Mouse (Mus musculus) B cell, adult 2 months (primary cell): ENCODE results near the gene Sh3bp4.

Experiments
- DNase-seq, 2 experiments: peaks; one replicate each; pipeline ENCODE4 v3.0.0; 2022

Sh3bp4 gene

GRCm38 (mm10) chr1:89094416-89094815 is 24.2 kb downstream of the Sh3bp4 start:
- DNase-seq, result no peak

GRCm38 (mm10) chr1:89095642-89096424 is 25.6 kb downstream of the Sh3bp4 start:
- DNase-seq, result no peak

GRCm38 (mm10) chr1:89102231-89103003 is 32.2 kb downstream of the Sh3bp4 start:
- DNase-seq, result no peak

- no peak for DNase-seq
Observed at GRCm38 (mm10) chr1:89103004-89103263, 32.7 kb downstream of the Sh3bp4 start.

GRCm38 (mm10) chr1:89103505-89103904 is 33.3 kb downstream of the Sh3bp4 start:
- no peak for DNase-seq

GRCm38 (mm10) chr1:89104066-89104765 is 34.0 kb downstream of the Sh3bp4 start:
- no peak for DNase-seq

GRCm38 (mm10) chr1:89105891-89106830 is 35.9 kb downstream of the Sh3bp4 start:
- DNase-seq, result no peak

- DNase-seq, result no peak
Observed at GRCm38 (mm10) chr1:89107466-89107865, 37.3 kb downstream of the Sh3bp4 start.

- DNase-seq, result no peak
Observed at GRCm38 (mm10) chr1:89108340-89108896, 38.2 kb downstream of the Sh3bp4 start.

- no peak for DNase-seq
Observed at GRCm38 (mm10) chr1:89109767-89110166, 39.6 kb downstream of the Sh3bp4 start.

- no peak for DNase-seq
Observed at GRCm38 (mm10) chr1:89110767-89111534, 40.7 kb downstream of the Sh3bp4 start.

GRCm38 (mm10) chr1:89112544-89112943 is 42.3 kb downstream of the Sh3bp4 start:
- DNase-seq, result no peak

- no peak for DNase-seq
Observed at GRCm38 (mm10) chr1:89113731-89114130, 43.5 kb downstream of the Sh3bp4 start.

GRCm38 (mm10) chr1:89117062-89117461 is 46.8 kb downstream of the Sh3bp4 start:
- no peak for DNase-seq

GRCm38 (mm10) chr1:89118076-89118475 is 47.9 kb downstream of the Sh3bp4 start:
- DNase-seq, result no peak

- DNase-seq, result no peak
Observed at GRCm38 (mm10) chr1:89118836-89119235, 48.6 kb downstream of the Sh3bp4 start.

- DNase-seq, result no peak
Observed at GRCm38 (mm10) chr1:89120290-89120689, 50.1 kb downstream of the Sh3bp4 start.

GRCm38 (mm10) chr1:89121466-89121865 is 51.3 kb downstream of the Sh3bp4 start:
- DNase-seq, result no peak

- DNase-seq, result no peak
Observed at GRCm38 (mm10) chr1:89122376-89122775, 52.2 kb downstream of the Sh3bp4 start.

- DNase-seq, result no peak
Observed at GRCm38 (mm10) chr1:89124076-89124475, 53.9 kb downstream of the Sh3bp4 start.

GRCm38 (mm10) chr1:89127163-89127562 is 56.9 kb downstream of the Sh3bp4 start:
- no peak for DNase-seq

- DNase-seq, result no peak
Observed at GRCm38 (mm10) chr1:89130429-89130828, 60.2 kb downstream of the Sh3bp4 start.
